Mouse (Mus musculus): Measurements from ENCODE around the gene Cdon.

- TF ChIP-seq CTCF (IDR thresholded peaks at IDR 0.05; ENCODE audit: control insufficient read depth, insufficient read depth, insufficient read length) (no peak), CEBPB (IDR thresholded peaks at IDR 0.05; ENCODE audit: low read depth) (no peak), MYOG (IDR thresholded peaks at IDR 0.05; ENCODE audit: control insufficient read depth, extremely low read depth, insufficient read length) (no peak), MYOD1 (IDR thresholded peaks at IDR 0.05; ENCODE audit: control insufficient read depth, insufficient read length, low read depth) (no peak), USF1 (IDR thresholded peaks at IDR 0.05; ENCODE audit: low read depth) (no peak), FOSL1 (IDR thresholded peaks at IDR 0.05; ENCODE audit: insufficient read depth, low read length, poor library complexity, severe bottlenecking) (no peak)
Observed at GRCm38 (mm10) chr9:35523541-35523940, 102.6 kb downstream of the Cdon start.

All from C2C12 (cell line).